Mouse (Mus musculus) lung, embryonic 14.5 days (tissue): ENCODE measurements at regions not wholly inside any gene's neighbourhood (a gene's known extent, or its start where the extent isn't known, plus 50 kb on each side); places are given as distances from the start of the nearest gene placed in this dataset.
A peak's percentile ranks its signal among the peaks of the same experiment; 100 is the strongest.
"Not testable (repeated sequence)": the region's sequence is repeated elsewhere in the genome, so short reads cannot be mapped to it uniquely, and the experiment has no call there.

Experiments used
- ATAC-seq: fragments of 200-750 bp; cut with Nextera tagmentation; 2 replicates; pipeline ENCODE4 v1.8.0; 2017; ENCODE audit warnings: mild to moderate bottlenecking, moderate TSS enrichment, moderate library complexity; ENCODE audit not compliant: insufficient read depth
- DNase-seq: peaks from one replicate; pipeline ENCODE4 v3.0.0-alpha.2; 2015
- H3K27ac ChIP-seq: fragments of 300-500 bp; sonication (generic); 2 replicates; pipeline ENCODE4 v1.5.1; 2014; ENCODE audit warnings: low read depth, mild to moderate bottlenecking, moderate library complexity
- H3K27me3 ChIP-seq: fragments of 300-500 bp; sonication (generic); 2 replicates; pipeline ENCODE4 v1.6.1; 2014; ENCODE audit warnings: low read length, control low read depth; ENCODE audit not compliant: insufficient read depth
- H3K36me3 ChIP-seq: fragments of 300-500 bp; sonication (generic); 2 replicates; pipeline ENCODE4 v1.6.1; 2014; ENCODE audit warnings: control low read depth; ENCODE audit not compliant: insufficient read depth
- H3K4me1 ChIP-seq: fragments of 300-500 bp; sonication (generic); 2 replicates; pipeline ENCODE4 v1.6.1; 2014; ENCODE audit warnings: antibody characterized with exemption, control low read depth; ENCODE audit not compliant: insufficient read depth
- H3K4me2 ChIP-seq: fragments of 300-500 bp; sonication (generic); 2 replicates; pipeline ENCODE4 v1.6.1; 2014; ENCODE audit warnings: mild to moderate bottlenecking
- H3K4me3 ChIP-seq: fragments of 300-500 bp; sonication (generic); 2 replicates; pipeline ENCODE4 v1.5.1; 2014; ENCODE audit warnings: low read depth, low read length
- H3K9ac ChIP-seq: fragments of 300-500 bp; sonication (generic); 2 replicates; pipeline ENCODE4 v1.6.1; 2014
- H3K9me3 ChIP-seq: fragments of 300-500 bp; sonication (generic); 2 replicates; pipeline ENCODE4 v1.6.1; 2016; ENCODE audit warnings: low read depth, low read length, control low read depth
- CTCF ChIP-seq: IDR thresholded peaks from 2 replicates; pipeline ENCODE4 v1.5.1; 2016; ENCODE audit warnings: antibody characterized with exemption, low read depth
- WGBS: fragments of 180-500 bp; shearing (Covaris S2); extraction: QIAGEN DNeasy Blood & Tissue Kit; methylation state at CpG from one replicate; pipeline ENCODE4 v1.1.7; 2014; 5-methylcytosine and 5-hydroxymethylcytosine counted together

DNA sequence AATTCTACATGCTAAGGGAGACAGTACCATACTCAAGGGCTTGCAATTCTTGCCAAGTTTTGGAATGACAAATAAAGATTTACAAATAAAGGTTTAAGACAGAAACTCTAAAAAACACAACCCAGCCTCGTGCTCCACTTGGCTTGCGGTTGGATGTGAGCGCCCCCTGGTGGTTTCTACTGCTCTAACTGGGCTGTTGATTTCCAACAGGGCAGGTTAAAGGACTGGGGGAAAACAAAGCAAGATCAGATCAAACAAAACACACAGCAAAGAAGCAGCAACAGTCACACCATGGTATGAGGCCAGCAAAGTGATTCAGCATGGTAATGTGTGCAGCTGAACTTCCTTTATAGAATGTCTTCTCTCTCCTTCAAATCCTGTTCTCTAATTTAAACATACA lies 339.2 kb downstream of the Adam3 start:
- Histone ChIP-seq H3K4me1 (no peaks in the 10 kb centered on the region), H3K9me3 (no peaks in the 10 kb centered on the region), H3K27me3 (no peaks in the 10 kb centered on the region), H3K9ac (no peak overlapping the region), H3K4me2 (no peak overlapping the region), H3K36me3 (no peaks in the 10 kb centered on the region), H3K4me3 (no peak overlapping the region), H3K27ac (no peak overlapping the region)
- ATAC-seq: no peak
- TF ChIP-seq CTCF: peak; percentile 92
- 3% methylated on average over 3 of the region's 3 CpGs for WGBS
- peak; percentile 89 for DNase-seq

DNA sequence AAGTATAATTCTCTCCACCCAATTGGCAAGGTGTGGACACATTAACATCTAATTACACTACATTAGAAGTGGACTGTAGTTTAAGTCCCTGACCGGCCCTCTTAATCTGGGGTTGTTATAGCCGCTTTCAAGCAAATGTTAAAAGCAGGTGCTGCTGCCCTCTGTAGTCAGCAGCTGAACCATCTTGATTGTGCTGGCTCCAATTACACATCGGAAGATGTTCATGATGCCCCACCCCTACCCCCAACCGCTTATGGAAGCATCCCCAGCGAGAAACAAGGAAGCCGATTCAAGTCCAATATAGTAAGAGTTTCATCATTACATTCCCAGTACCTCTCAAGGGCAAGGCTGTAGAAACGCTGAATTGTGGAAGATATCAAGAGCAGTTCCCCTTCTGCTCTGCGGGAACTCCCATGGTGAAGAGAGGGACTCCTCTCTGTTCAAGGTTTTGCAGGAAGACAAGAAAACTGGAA lies 341.7 kb downstream of the Adam3 start:
- DNase-seq (no peak), ATAC-seq (no peak)
- WGBS: 58% methylated on average over 8 of the region's 8 CpGs

DNA sequence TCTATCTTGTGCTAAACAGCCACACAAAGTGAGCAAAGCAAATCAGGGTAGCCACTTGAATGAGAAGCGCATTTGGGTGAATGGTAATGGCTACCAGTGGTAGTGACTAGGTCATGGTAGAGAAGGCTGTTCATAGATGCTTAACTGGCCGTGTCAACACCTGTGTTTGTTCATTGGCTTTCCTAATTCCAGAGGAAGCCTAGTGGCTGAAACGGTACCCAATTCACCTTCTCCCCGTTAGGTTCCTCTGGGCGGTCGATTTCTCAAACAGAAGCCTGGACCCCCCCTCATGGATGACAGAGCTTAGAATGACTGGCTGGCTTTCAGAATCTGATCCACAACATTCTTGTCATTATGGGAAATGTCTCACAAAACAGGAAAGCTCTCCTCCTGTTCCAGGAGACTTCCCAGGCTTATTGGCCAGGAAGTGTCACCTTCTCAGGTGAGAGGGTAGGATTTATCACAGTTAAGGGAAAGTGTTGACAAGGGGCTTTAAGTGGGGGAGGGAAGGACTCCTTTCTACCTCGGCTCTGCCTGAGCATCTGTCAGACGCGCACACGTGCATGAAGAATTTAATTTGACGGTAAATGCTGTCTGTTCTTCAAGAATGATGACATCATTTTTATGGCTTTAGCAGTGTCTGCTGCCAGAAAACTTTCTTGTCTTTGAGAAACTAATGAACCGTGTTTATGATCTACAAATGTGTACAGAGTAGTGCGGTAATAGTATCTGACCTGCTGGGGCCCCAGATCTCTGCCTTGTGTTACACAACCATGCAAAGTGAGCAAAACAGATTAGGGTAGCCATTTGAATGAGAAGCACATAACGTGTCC lies 342.3 kb downstream of the Adam3 start:
- no peak overlapping the region for H3K9ac ChIP-seq
- no peaks in the 10 kb centered on the region for H3K4me1 ChIP-seq
- TF ChIP-seq CTCF: no peak
- 50% methylated on average over 14 of the region's 14 CpGs for WGBS
- no peaks in the 10 kb centered on the region for H3K9me3 ChIP-seq
- H3K27ac ChIP-seq: no peak overlapping the region
- no peak for ATAC-seq
- no peaks in the 10 kb centered on the region for H3K27me3 ChIP-seq
- H3K4me3 ChIP-seq: no peak overlapping the region
- H3K4me2 ChIP-seq: no peak overlapping the region
- no peaks in the 10 kb centered on the region for H3K36me3 ChIP-seq
- no peak for DNase-seq

More for the DNA sequence above, 341.7 kb downstream of the Adam3 start:
- no peaks in the 10 kb centered on the region for H3K9me3 ChIP-seq
- H3K36me3 ChIP-seq: no peaks in the 10 kb centered on the region
- H3K27me3 ChIP-seq: no peaks in the 10 kb centered on the region
- no peaks in the 10 kb centered on the region for H3K4me1 ChIP-seq
- H3K4me3 ChIP-seq: no peak overlapping the region
- no peak for TF ChIP-seq CTCF
- no peak overlapping the region for H3K9ac ChIP-seq
- no peak overlapping the region for H3K27ac ChIP-seq
- no peak overlapping the region for H3K4me2 ChIP-seq

DNA sequence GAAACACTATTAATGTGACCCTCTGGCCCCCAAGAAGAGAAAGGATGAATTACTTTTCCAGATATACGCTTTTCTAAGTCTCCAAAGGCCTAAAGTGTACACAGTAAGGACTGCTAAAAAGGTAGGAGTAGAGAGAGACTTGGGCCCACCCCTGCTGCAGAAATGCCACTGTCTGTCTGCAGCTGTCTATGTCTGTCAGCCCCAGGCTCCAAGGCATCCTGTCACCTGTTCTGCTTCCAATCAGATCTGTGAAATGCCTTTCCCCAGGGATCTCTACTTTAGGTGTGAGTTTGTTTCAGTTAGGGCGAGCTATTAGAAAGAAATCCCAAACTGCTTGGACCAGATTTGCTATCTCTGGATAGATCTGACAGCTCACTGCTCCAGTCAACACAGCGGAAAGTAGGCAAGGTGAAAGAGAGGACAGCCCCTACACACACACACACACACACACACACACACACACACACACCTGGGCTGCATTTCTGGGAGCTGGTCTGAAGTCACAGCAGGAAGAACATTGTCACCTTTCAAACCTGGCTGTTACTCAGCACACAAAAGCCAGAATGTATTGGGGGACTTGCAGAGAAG lies 343.9 kb downstream of the Adam3 start:
- no peaks in the 10 kb centered on the region for H3K27me3 ChIP-seq
- TF ChIP-seq CTCF: no peak
- H3K36me3 ChIP-seq: no peaks in the 10 kb centered on the region
- ATAC-seq (no peak), DNase-seq (no peak)
- H3K9ac ChIP-seq: no peak overlapping the region
- H3K4me1 ChIP-seq: no peaks in the 10 kb centered on the region
- H3K4me2 ChIP-seq: no peak overlapping the region
- H3K27ac ChIP-seq: no peak overlapping the region
- H3K4me3 ChIP-seq: no peak overlapping the region
- H3K9me3 ChIP-seq: no peaks in the 10 kb centered on the region
- WGBS: 58% methylated on average over 3 of the region's 3 CpGs

DNA sequence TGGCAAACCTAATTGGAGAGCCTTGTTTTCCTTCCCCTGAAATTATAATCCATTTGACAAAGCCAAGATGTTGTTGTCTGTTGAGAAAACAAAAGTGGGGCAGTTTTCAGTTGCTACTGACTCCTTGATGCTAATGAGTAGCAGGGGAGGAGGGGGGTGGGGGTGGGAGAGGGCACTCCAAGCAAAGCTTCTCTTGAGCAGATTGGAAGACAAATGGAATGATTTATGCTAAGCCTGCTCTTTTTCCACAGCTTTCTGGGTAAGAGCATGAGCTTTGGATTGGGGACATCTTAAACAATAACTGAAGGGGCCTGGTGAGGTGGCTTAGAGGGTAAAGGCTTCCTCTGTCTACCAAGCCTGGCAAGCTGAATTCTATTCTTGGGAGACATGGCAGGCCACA lies 347.6 kb downstream of the Adam3 start:
- Histone ChIP-seq H3K27me3 (no peaks in the 10 kb centered on the region), H3K36me3 (no peaks in the 10 kb centered on the region), H3K27ac (no peak overlapping the region), H3K9me3 (no peaks in the 10 kb centered on the region), H3K4me3 (no peak overlapping the region), H3K4me1 (no peaks in the 10 kb centered on the region), H3K9ac (no peak overlapping the region), H3K4me2 (no peak overlapping the region)
- no peak for ATAC-seq
- no peak for TF ChIP-seq CTCF
- DNase-seq: no peak

DNA sequence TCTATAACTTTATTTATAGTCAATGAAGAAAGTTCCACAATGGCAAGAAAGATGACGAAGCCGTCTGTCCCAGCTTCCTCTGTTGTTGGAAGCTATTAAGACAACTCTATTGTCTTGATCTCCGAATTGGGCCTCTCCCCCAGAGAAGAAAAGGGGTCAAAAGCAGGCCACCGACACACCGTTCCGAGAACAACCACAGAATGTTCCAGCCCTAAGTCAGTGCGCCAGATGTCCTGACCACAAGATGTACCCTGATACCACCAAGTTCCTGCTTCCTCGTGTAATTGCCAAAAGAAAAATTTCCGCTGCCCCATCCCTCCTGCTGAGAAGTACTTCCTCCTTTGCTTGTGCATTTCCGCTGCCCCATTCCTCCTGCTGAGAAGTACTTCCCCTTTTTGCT lies 348.8 kb downstream of the Adam3 start:
- 89% methylated on average over 10 of the region's 10 CpGs for WGBS

DNA sequence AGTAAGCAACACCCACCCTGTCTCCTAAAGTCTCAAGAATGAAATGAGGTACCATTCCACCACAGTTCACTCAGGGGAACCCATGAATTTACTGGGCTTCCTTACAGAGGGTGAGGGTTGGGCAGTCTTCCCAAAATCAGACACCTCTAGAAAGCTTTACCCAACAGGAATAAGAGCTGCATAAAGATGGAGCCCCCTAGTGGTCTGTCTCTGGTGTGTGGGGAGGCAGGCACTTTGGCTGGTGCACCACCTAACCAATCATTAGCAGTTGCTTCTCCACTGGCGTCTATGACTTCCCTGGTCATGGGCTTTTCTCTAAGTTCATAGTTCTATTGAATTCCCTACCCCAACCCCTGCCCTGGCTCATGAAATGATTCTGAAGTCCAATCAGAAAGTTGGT lies 351.1 kb downstream of the Adam3 start:
- peak; percentile 37 for TF ChIP-seq CTCF
- Histone ChIP-seq H3K9me3 (no peaks in the 10 kb centered on the region), H3K4me3 (no peak overlapping the region), H3K27ac (no peak overlapping the region), H3K27me3 (no peaks in the 10 kb centered on the region), H3K36me3 (no peaks in the 10 kb centered on the region), H3K4me1 (no peaks in the 10 kb centered on the region), H3K9ac (no peak overlapping the region), H3K4me2 (no peak overlapping the region)
- WGBS: 86% methylated on average over 1 of the region's 1 CpGs
- ATAC-seq: no peak
- DNase-seq: peak; percentile 29

More for the DNA sequence above, 348.8 kb downstream of the Adam3 start:
- H3K4me1 ChIP-seq, H3K4me3 ChIP-seq, H3K9ac ChIP-seq, DNase-seq, H3K4me2 ChIP-seq, H3K27me3 ChIP-seq, ATAC-seq, H3K36me3 ChIP-seq, H3K9me3 ChIP-seq, H3K27ac ChIP-seq: not testable (repeated sequence)
